Mouse (Mus musculus): ENCODE results near the gene Lyzl4. TPM values are rescaled to one million over a fixed set of nuclear protein-coding genes. Genes with fewer than 3 reads are reported as not detected.

Gene Lyzl4
- total RNA-seq (2012; rRNA removed) = not detected in 2 replicates
- total RNA-seq (2014; rRNA removed) = not detected in 2 replicates
- polyA plus RNA-seq (2012; ENCODE audit: insufficient read length, low read depth) = not detected in 2 replicates

- dilution Hi-C loops (cut with MboI; ENCODE audit: extremely low pct_ligation_motif_present, extremely low pct_unique_long_range_greater_than_20kb, low sequenced_read_pairs) (no loop called here), in situ Hi-C loops (cut with MboI; ENCODE audit: low pct_ligation_motif_present, low pct_unique_long_range_greater_than_20kb, low sequenced_read_pairs) (no loop called here)
- no peak within 1 kb of the TSS for H3K27ac ChIP-seq (ENCODE audit: insufficient read depth, low read depth)
- DNase-seq (ENCODE audit: extremely low read depth) = no peak
- H3K36me3 ChIP-seq (replicated peaks in 1 of 2; ENCODE audit: control insufficient read depth in 1 of 2, insufficient read depth in 1 of 2, low read length in 1 of 2) = no peaks in the 10 kb centered on the region
- no peak for TF ChIP-seq ZMIZ1 (IDR thresholded peaks at IDR 0.05; ENCODE audit: low read depth, low read length)
- TF ChIP-seq NRF1 (IDR thresholded peaks at IDR 0.05; ENCODE audit: low read depth, low read length) = no peak
- no peak for TF ChIP-seq CHD2 (IDR thresholded peaks at IDR 0.05; ENCODE audit: low read length)
- no peak for TF ChIP-seq SMC3 (IDR thresholded peaks at IDR 0.05; ENCODE audit: low read depth, low read length)
- no peak for TF ChIP-seq ZKSCAN1 (IDR thresholded peaks at IDR 0.05; ENCODE audit: borderline replicate concordance, low read depth, low read length)
- H3K27me3 ChIP-seq (replicated peaks) = peaks cover 32% of the 10 kb centered on the region
- H3K79me2 ChIP-seq (replicated peaks; ENCODE audit: control insufficient read depth, extremely low read depth, insufficient read depth, poor library complexity, severe bottlenecking) = no peaks in the 10 kb centered on the region
- H3K9me3 ChIP-seq (replicated peaks; ENCODE audit: low read length) = peaks cover 17% of the 10 kb centered on the region
- H3K4me2 ChIP-seq (ENCODE audit: insufficient read depth, low read depth, poor library complexity, severe bottlenecking) = no peak within 1 kb of the TSS; the same call in 1 of the 2 replicates
- H3K9ac ChIP-seq (ENCODE audit: insufficient read depth, low read depth) = no peak within 1 kb of the TSS
- H3K4me3 ChIP-seq (replicated peaks in 1 of 3; ENCODE audit: low read depth in 2 of 3, low read length in 2 of 3, poor library complexity in 1 of 3) = no peak within 1 kb of the TSS
- H3K4me1 ChIP-seq (ENCODE audit: control insufficient read depth in 1 of 2, insufficient read depth in 2 of 2) = no peaks in the 10 kb centered on the region
These were observed at the start of gene Lyzl4 for GRCm38 (mm10) chr9:121642001-121642400. Gene Lyzl4, minus strand, starts transcription at chr9:121642096.

DNA sequence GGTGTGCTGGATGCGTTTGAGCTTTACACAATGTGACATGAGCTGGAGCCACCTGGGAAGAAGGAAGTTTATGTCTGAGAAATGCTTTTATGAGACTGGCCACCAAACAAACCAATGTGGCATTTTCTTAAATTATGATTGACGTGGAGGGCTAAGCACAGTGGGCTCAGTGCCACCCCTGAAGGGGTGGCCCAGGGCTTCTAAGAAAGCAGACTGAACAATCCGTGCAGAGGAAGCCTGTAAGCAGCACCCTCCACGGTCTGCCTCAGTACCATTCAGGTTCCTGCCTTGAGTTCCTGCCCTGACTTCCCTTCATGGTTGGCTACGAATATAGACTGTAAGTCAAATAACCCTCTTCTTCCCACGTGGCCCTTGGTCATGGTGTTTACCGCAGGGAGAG, 48.8 kb upstream of the Lyzl4 start:
- Histone ChIP-seq H3K79me2 (replicated peaks; ENCODE audit: control insufficient read depth, extremely low read depth, insufficient read depth, poor library complexity, severe bottlenecking) (no peaks in the 10 kb centered on the region), H3K4me3 (replicated peaks in 1 of 3; ENCODE audit: low read depth in 2 of 3, low read length in 2 of 3, poor library complexity in 1 of 3) (no peak overlapping the region), H3K36me3 (replicated peaks in 1 of 2; ENCODE audit: control insufficient read depth in 1 of 2, insufficient read depth in 1 of 2, low read length in 1 of 2) (peaks cover 3 to 53% of the 10 kb centered on the region in 2 experiments), H3K4me2 (ENCODE audit: insufficient read depth, low read depth, poor library complexity, severe bottlenecking) (no peak overlapping the region), H3K27me3 (replicated peaks) (no peaks in the 10 kb centered on the region), H3K9me3 (replicated peaks; ENCODE audit: low read length) (no peaks in the 10 kb centered on the region), H3K27ac (ENCODE audit: insufficient read depth, low read depth) (no peak overlapping the region), H3K9ac (ENCODE audit: insufficient read depth, low read depth) (no peak overlapping the region), H3K4me1 (ENCODE audit: control insufficient read depth in 1 of 2, insufficient read depth in 2 of 2) (peaks cover 0 to 2% of the 10 kb centered on the region in 2 experiments; a peak in 1 of 4 replicates)
- DNase-seq (ENCODE audit: extremely low read depth) = no peak
- in situ Hi-C loops (cut with MboI; ENCODE audit: low pct_ligation_motif_present, low pct_unique_long_range_greater_than_20kb, low sequenced_read_pairs) = no loop called here
- dilution Hi-C loops (cut with MboI; ENCODE audit: extremely low pct_ligation_motif_present, extremely low pct_unique_long_range_greater_than_20kb, low sequenced_read_pairs) = no loop called here
- no peak for TF ChIP-seq BHLHE40 (IDR thresholded peaks at IDR 0.05; ENCODE audit: low read depth, low read length)
- TF ChIP-seq JUN (IDR thresholded peaks at IDR 0.05; ENCODE audit: insufficient read depth, low read depth, low read length) = no peak
- TF ChIP-seq CTCF (conservative IDR thresholded peaks at IDR 0.05 in 1 of 2, IDR thresholded peaks at IDR 0.05 in 1 of 2; ENCODE audit: low read depth in 2 of 2, low read length in 2 of 2) = no peak
- TF ChIP-seq MEF2A (IDR thresholded peaks at IDR 0.05; ENCODE audit: borderline replicate concordance, low read depth, low read length) = no peak
- TF ChIP-seq ZNF384 (IDR thresholded peaks at IDR 0.05; ENCODE audit: low read depth, low read length) = no peak
- no peak for TF ChIP-seq MAX (IDR thresholded peaks at IDR 0.05; ENCODE audit: low read length)
- TF ChIP-seq CHD2 (IDR thresholded peaks at IDR 0.05; ENCODE audit: low read length) = no peak
- TF ChIP-seq JUND (conservative IDR thresholded peaks at IDR 0.05; ENCODE audit: low read depth, low read length) = no peak
- no peak for TF ChIP-seq MAZ (IDR thresholded peaks at IDR 0.05; ENCODE audit: low read depth, low read length)
- no peak for TF ChIP-seq EP300 (IDR thresholded peaks at IDR 0.05; ENCODE audit: low read length)
- TF ChIP-seq UBTF (IDR thresholded peaks at IDR 0.05; ENCODE audit: low read depth, low read length) = no peak
- no peak for TF ChIP-seq SIN3A (IDR thresholded peaks at IDR 0.05; ENCODE audit: low read length)
- no peak for TF ChIP-seq TBP (conservative IDR thresholded peaks at IDR 0.05; ENCODE audit: low read depth, low read length)
- TF ChIP-seq GABPA (IDR thresholded peaks at IDR 0.05; ENCODE audit: insufficient replicate concordance, low read depth, low read length) = no peak
- no peak for TF ChIP-seq SMC3 (IDR thresholded peaks at IDR 0.05; ENCODE audit: low read depth, low read length)
- no peak for TF ChIP-seq HCFC1 (IDR thresholded peaks at IDR 0.05; ENCODE audit: low read depth, low read length)
- no peak for TF ChIP-seq KAT2A (IDR thresholded peaks at IDR 0.05; ENCODE audit: insufficient replicate concordance, low read length)
